Mouse (Mus musculus): ENCODE data around the gene Klf9. TPM values are rescaled to one million over a fixed set of nuclear protein-coding genes. Genes with fewer than 3 reads are reported as not detected.

The Klf9 gene
- total RNA-seq (2023; ENCODE audit: inconsistent age), result 19.2 to 23.5 TPM (median 20.4 TPM) in 4 replicates

GRCm38 (mm10) chr19:23140689-23141317 lies at the start of gene Klf9:
Gene Klf9 (plus strand): TSS chr19:23141226.

Other genes with a start within 250 kb of the Klf9 start
- 86.2 to 122 TPM (median 105 TPM) in 4 replicates for gene Smc5, start 132.7 kb downstream of the Klf9 start, total RNA-seq (2023; ENCODE audit: inconsistent age)